Mouse (Mus musculus) ZHBTc4 (cell line): ENCODE results near the gene Tut1.
"Not testable (repeated sequence)": the region's sequence is repeated elsewhere in the genome, so short reads cannot be mapped to it uniquely, and the experiment has no call there.

Source experiments
- DNase-seq: peaks from one replicate; pipeline ENCODE4 v3.0.0-alpha.2; 2011; ENCODE audit warnings: low read depth, low spot score

Gene Tut1

GRCm38 (mm10) chr19:8999223-8999622 lies 45.6 kb downstream of the Tut1 start:
- DNase-seq, result no peak

DNA sequence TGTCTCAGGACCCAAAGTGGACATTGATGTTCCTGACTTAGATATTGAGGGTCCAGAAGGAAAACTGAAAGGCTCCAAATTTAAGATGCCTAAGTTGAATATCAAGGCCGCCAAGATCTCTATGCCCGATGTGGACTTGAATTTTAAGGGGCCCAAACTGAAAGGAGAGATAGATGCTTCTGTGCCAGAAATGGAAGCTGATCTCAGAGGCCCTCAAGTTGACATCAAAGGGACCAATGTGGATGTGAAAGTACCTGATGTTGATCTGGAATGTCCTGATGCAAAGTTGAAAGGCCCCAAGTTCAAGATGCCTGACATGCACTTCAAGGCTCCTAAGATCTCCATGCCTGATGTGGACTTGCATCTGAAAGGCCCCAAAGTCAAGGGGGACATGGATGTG lies 53.3 kb downstream of the Tut1 start:
- not testable (repeated sequence) for DNase-seq
